Mouse (Mus musculus) stomach, embryonic 16.5 days (tissue): Measurements from ENCODE around the gene Prpf40b. TPM values are rescaled to one million over a fixed set of nuclear protein-coding genes. Genes with fewer than 3 reads are reported as not detected.

Source experiments
- ATAC-seq: fragments of 200-750 bp; cut with Nextera tagmentation; 2 replicates; pipeline ENCODE4 v1.8.0; 2017; ENCODE audit warnings: moderate number of reproducible peaks, moderate TSS enrichment; ENCODE audit not compliant: insufficient read depth, low FRiP score
- H3K27ac ChIP-seq: fragments of 300-500 bp; sonication (generic); 2 replicates; pipeline ENCODE4 v1.5.1; 2014; ENCODE audit warnings: low read length
- H3K27me3 ChIP-seq: fragments of 300-500 bp; sonication (generic); 2 replicates; pipeline ENCODE4 v1.6.1; 2014; ENCODE audit warnings: low read length, control low read depth, mixed read lengths; ENCODE audit not compliant: control insufficient read depth, insufficient read depth
- H3K36me3 ChIP-seq: fragments of 300-500 bp; sonication (generic); 2 replicates; pipeline ENCODE4 v1.6.1; 2014; ENCODE audit warnings: low read length; ENCODE audit not compliant: control insufficient read depth, insufficient read depth
- H3K4me1 ChIP-seq: fragments of 300-500 bp; sonication (generic); 2 replicates; pipeline ENCODE4 v1.6.1; 2014; ENCODE audit warnings: low read length, control low read depth, mixed read lengths; ENCODE audit not compliant: control insufficient read depth, insufficient read depth
- H3K4me2 ChIP-seq: fragments of 300-500 bp; sonication (generic); 2 replicates; pipeline ENCODE4 v1.6.1; 2014; ENCODE audit warnings: low read depth, low read length, mixed read lengths
- H3K4me3 ChIP-seq: fragments of 300-500 bp; sonication (generic); replicated peaks from 2 replicates; pipeline ENCODE4 v1.5.1; 2014; ENCODE audit warnings: mild to moderate bottlenecking, low read length
- H3K9ac ChIP-seq: fragments of 300-500 bp; sonication (generic); 2 replicates; pipeline ENCODE4 v1.6.1; 2014; ENCODE audit warnings: low read length
- H3K9me3 ChIP-seq: fragments of 300-500 bp; sonication (generic); replicated peaks from 2 replicates; pipeline ENCODE4 v1.6.1; 2016; ENCODE audit warnings: low read length, control low read depth; ENCODE audit not compliant: control insufficient read depth
- WGBS: fragments of 180-500 bp; shearing (Covaris S2); extraction: QIAGEN DNeasy Blood & Tissue Kit; methylation state at CpG from one replicate; pipeline ENCODE4 v1.1.7; 2014; 5-methylcytosine and 5-hydroxymethylcytosine counted together
- polyA plus RNA-seq: library from polyadenylated mRNA; unstranded; fragments of >200 nt; fragmentation: Nextera tagmentation; extraction: Ambion mirVana; gene quantifications from 2 replicates; pipeline ENCODE4 v1.2.1, GENCODE M21; 2015

Prpf40b gene
- polyA plus RNA-seq, 1 experiment from 2014 or later = 44.3 TPM

GRCm38 (mm10) chr15:99332111-99332510 is 37.2 kb downstream of the Prpf40b start:
- Histone ChIP-seq H3K27me3 (no peaks in the 10 kb centered on the region), H3K9ac (no peak overlapping the region), H3K4me3 (no peak overlapping the region), H3K27ac (peak overlapping the region; percentile 94), H3K4me2 (no peak overlapping the region), H3K9me3 (no peaks in the 10 kb centered on the region), H3K36me3 (peaks cover 9% of the 10 kb centered on the region), H3K4me1 (peaks cover 25% of the 10 kb centered on the region)
- no peak for ATAC-seq

DNA sequence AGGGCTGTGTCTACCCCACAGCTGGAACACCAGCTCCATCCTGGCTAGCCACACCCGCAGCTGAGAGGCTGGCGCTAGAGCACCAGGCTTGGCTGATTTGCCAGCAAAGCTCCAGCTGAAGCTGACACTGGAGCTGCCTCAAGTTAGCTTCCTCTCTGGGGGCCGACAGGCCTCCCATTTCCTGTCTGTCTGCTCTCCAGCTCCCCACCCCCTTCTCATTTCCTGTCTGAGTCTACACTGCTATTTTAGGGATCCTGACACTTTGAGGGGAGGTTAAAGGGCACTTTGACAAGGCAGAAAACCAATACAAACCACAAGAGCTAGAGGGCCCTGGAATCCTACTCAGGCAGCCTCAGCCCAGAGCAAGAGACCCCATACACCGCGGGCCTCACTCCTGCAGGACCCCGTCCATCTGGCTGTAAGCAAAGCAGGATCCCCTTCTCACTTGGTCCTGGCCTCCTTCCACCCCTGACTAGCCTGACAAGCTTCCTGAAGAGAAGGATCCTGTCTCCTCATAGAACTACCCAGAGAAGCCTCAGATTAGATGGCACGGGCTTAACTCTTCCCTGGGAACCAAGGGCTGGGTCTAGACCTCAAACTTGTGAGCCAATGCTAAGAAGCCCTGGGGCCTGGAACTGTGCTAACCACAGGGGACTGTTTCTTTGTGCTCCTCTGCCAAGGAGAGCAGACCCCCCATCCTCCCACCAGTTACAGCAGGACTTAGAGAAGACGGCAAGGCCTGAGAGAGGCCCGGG is 38.2 kb downstream of the Prpf40b start:
- H3K36me3 ChIP-seq = no peaks in the 10 kb centered on the region; the same call in 1 of the 2 replicates
- 27% methylated on average over 9 of the region's 9 CpGs for WGBS
- no peaks in the 10 kb centered on the region for H3K9me3 ChIP-seq
- peak overlapping the region; percentile 94 for H3K27ac ChIP-seq
- H3K4me2 ChIP-seq = peak overlapping the region; percentile 5; the same call in 1 of the 2 replicates
- peak; percentile 81 for ATAC-seq
- peak overlapping the region; percentile 41 for H3K9ac ChIP-seq
- H3K4me3 ChIP-seq = no peak overlapping the region
- H3K27me3 ChIP-seq = no peaks in the 10 kb centered on the region
- H3K4me1 ChIP-seq = peaks cover 25% of the 10 kb centered on the region

DNA sequence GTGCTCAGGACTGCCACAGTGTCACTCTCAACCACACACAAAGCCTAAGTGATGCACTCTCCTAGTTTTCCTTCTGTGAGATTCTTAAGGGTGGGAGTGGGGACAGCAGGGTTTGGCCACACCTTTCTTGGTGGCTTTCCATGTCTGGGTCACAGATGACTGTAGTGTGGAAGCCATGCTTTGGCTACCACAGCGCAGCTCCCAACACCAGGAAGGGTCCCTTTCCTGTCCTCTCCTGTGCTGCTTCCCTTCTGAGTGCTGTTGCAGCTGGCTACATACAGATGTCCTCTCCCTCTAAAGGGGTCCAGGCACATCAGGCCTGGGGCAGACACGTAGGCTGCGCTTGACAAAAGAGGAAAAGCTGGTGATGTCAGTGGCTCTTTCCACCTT is 38.8 kb downstream of the Prpf40b start:
- Histone ChIP-seq H3K4me2 (no peak overlapping the region), H3K9me3 (no peaks in the 10 kb centered on the region), H3K27ac (peak overlapping the region; percentile 94), H3K4me3 (no peak overlapping the region), H3K36me3 (no peaks in the 10 kb centered on the region), H3K4me1 (peaks cover 25% of the 10 kb centered on the region), H3K9ac (peak overlapping the region; percentile 41), H3K27me3 (no peaks in the 10 kb centered on the region)
- ATAC-seq = peak; percentile 56
- WGBS = 82% methylated on average over 3 of the region's 3 CpGs

DNA sequence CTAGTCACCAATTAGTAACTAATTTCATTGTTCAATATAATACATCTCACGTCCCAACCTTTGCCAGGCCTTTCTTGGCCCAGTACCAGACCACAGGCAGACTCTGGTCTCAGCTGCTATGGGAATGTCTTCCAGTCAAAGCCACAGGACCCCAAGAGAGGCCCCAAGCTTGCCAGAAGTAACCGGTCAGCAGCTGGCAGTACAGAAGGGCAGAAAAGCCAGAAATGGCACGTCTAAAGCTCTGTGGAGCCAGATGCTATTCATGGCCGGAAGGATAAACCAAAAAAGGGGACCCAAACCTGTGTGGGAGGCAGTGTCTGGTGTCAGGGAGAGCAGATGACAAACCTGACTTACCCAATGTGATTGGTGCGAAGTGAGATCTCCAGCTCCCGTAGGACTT is 39.6 kb downstream of the Prpf40b start:
- ATAC-seq = no peak
- 49% methylated on average over 6 of the region's 6 CpGs for WGBS
- Histone ChIP-seq H3K4me3 (no peak overlapping the region), H3K4me1 (peaks cover 25% of the 10 kb centered on the region), H3K4me2 (no peak overlapping the region), H3K9ac (no peak overlapping the region), H3K9me3 (no peaks in the 10 kb centered on the region), H3K36me3 (no peaks in the 10 kb centered on the region), H3K27me3 (no peaks in the 10 kb centered on the region), H3K27ac (peak overlapping the region; percentile 94)

- H3K9me3 ChIP-seq = no peaks in the 10 kb centered on the region
- no peak overlapping the region for H3K9ac ChIP-seq
- no peak overlapping the region for H3K4me2 ChIP-seq
- ATAC-seq = no peak
- no peaks in the 10 kb centered on the region for H3K27me3 ChIP-seq
- H3K36me3 ChIP-seq = no peaks in the 10 kb centered on the region
- H3K27ac ChIP-seq = peak overlapping the region; percentile 4; the same call in 1 of the 2 replicates
- H3K4me1 ChIP-seq = peaks cover 28% of the 10 kb centered on the region
- 82% methylated on average over 8 of the region's 8 CpGs for WGBS
- no peak overlapping the region for H3K4me3 ChIP-seq
Measured at GRCm38 (mm10) chr15:99335801-99336320, 41.0 kb downstream of the Prpf40b start.

DNA sequence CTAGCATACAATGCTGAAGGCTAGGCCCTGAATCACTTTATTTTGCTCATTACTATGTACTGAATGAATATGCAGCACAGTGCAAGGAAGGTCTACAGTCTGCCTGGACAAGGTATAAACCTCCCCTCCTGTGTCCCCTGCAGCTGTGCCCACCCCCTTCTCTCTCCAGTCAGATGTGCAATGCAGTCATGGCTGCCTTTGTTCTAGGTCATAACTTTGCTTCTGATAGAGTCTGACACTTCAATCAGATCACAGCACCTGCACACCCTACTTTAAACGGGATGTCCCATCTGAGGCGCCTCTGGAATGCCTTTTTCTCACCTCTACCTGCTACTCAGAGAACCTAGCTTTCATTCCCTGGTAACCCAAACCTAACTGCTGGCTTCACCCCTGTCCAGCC is 44.0 kb downstream of the Prpf40b start:
- H3K27me3 ChIP-seq = no peaks in the 10 kb centered on the region
- H3K4me1 ChIP-seq = peaks cover 27% of the 10 kb centered on the region
- no peak for ATAC-seq
- H3K4me2 ChIP-seq = no peak overlapping the region
- WGBS = 66% methylated on average over 2 of the region's 2 CpGs
- H3K9me3 ChIP-seq = no peaks in the 10 kb centered on the region
- no peak overlapping the region for H3K9ac ChIP-seq
- H3K4me3 ChIP-seq = no peak overlapping the region
- no peaks in the 10 kb centered on the region for H3K36me3 ChIP-seq
- no peak overlapping the region for H3K27ac ChIP-seq

GRCm38 (mm10) chr15:99339669-99340068 is 44.8 kb downstream of the Prpf40b start:
- ATAC-seq = no peak
- Histone ChIP-seq H3K27me3 (no peaks in the 10 kb centered on the region), H3K27ac (no peak overlapping the region), H3K4me3 (no peak overlapping the region), H3K9me3 (no peaks in the 10 kb centered on the region), H3K9ac (no peak overlapping the region), H3K4me1 (peaks cover 32% of the 10 kb centered on the region), H3K4me2 (no peak overlapping the region), H3K36me3 (no peaks in the 10 kb centered on the region)
- 28% methylated on average over 6 of the region's 6 CpGs for WGBS

DNA sequence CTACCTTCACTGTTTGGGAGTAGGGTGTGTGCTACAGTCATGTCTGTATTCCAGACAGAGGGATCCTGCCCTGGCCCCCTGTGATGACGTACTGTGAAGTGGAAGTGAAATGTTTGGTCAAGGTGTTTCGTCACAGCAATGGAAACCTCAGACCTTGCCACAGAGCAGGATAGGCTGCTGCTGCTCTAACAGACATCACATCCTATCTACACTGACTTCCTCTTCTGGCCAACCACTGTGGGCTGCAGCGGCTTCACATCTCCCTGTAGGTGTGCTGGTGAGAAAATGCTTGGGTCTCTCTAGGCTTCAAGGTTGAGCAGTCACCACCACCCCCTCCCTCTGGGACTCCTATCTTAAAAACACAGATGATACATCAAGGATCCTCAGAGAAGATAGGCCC is 46.2 kb downstream of the Prpf40b start:
- H3K27ac ChIP-seq = no peak overlapping the region
- no peak overlapping the region for H3K4me3 ChIP-seq
- H3K4me1 ChIP-seq = peaks cover 37% of the 10 kb centered on the region
- 74% methylated on average over 3 of the region's 3 CpGs for WGBS
- H3K9me3 ChIP-seq = no peaks in the 10 kb centered on the region
- no peaks in the 10 kb centered on the region for H3K27me3 ChIP-seq
- no peak overlapping the region for H3K9ac ChIP-seq
- ATAC-seq = no peak
- H3K36me3 ChIP-seq = no peaks in the 10 kb centered on the region
- H3K4me2 ChIP-seq = no peak overlapping the region

- Histone ChIP-seq H3K27me3 (no peaks in the 10 kb centered on the region), H3K4me2 (no peak overlapping the region), H3K9ac (no peak overlapping the region), H3K27ac (peak overlapping the region; percentile 78; the same call in 1 of the 2 replicates), H3K36me3 (no peaks in the 10 kb centered on the region), H3K9me3 (no peaks in the 10 kb centered on the region), H3K4me3 (no peak overlapping the region), H3K4me1 (peaks cover 37% of the 10 kb centered on the region)
- ATAC-seq = no peak
- 50% methylated on average over 9 of the region's 9 CpGs for WGBS
Measured at GRCm38 (mm10) chr15:99342194-99342981, 47.5 kb downstream of the Prpf40b start.
